Mouse (Mus musculus) G1E (cell line): Measurements from ENCODE around the gene Catsperz. TPM values are rescaled to one million over a fixed set of nuclear protein-coding genes. Genes with fewer than 3 reads are reported as not detected.
"Not testable (repeated sequence)": the region's sequence is repeated elsewhere in the genome, so short reads cannot be mapped to it uniquely, and the experiment has no call there.

Source experiments
- ATAC-seq: 2 replicates; pipeline ENCODE4 v1.8.0; 2016; ENCODE audit warnings: mild to moderate bottlenecking; ENCODE audit not compliant: insufficient number of reproducible peaks, poor library complexity, low FRiP score, severe bottlenecking; ENCODE audit errors: extremely low read depth
- DNase-seq: peaks from one replicate; pipeline ENCODE4 v3.0.0; 2012; ENCODE audit warnings: low spot score
- H3K27me3 ChIP-seq: 2 replicates; pipeline ENCODE4 v1.6.1; 2012; ENCODE audit warnings: mild to moderate bottlenecking, low read length, inconsistent platforms; ENCODE audit not compliant: insufficient read depth
- H3K36me3 ChIP-seq: replicated peaks from 2 replicates; pipeline ENCODE3; 2012; ENCODE audit warnings: mild to moderate bottlenecking, inconsistent platforms
- H3K4me1 ChIP-seq: 2 replicates; pipeline ENCODE4 v1.6.1; 2012; ENCODE audit warnings: low read depth, low read length, inconsistent platforms, mixed read lengths; ENCODE audit not compliant: insufficient read depth
- H3K4me3 ChIP-seq: 2 replicates; pipeline ENCODE4 v1.5.1; 2012; ENCODE audit warnings: low read depth, mild to moderate bottlenecking, inconsistent platforms, low read length, moderate library complexity, mixed read lengths
- H3K9me3 ChIP-seq: replicated peaks from 2 replicates; pipeline ENCODE4 v1.6.1; 2012; ENCODE audit warnings: inconsistent platforms
- CTCF ChIP-seq: IDR thresholded peaks from 2 replicates; pipeline ENCODE4 v1.5.1; 2012; ENCODE audit warnings: low read depth, low read length, inconsistent platforms, mixed read lengths
- GATA1 ChIP-seq: IDR thresholded peaks from 2 replicates; pipeline ENCODE4 v1.6.1; 2012; ENCODE audit warnings: borderline replicate concordance, low read length, inconsistent platforms, mixed read lengths
- GATA2 ChIP-seq: IDR thresholded peaks from 2 replicates; pipeline ENCODE4 v1.6.1; 2012; ENCODE audit warnings: low read depth, low read length, inconsistent platforms, borderline replicate concordance
- POLR2AphosphoS5 ChIP-seq: IDR thresholded peaks from 2 replicates; pipeline ENCODE4 v1.6.1; 2012; ENCODE audit warnings: low read depth, low read length, inconsistent platforms; ENCODE audit not compliant: insufficient replicate concordance
- TAL1 ChIP-seq: conservative IDR thresholded peaks from 2 replicates; pipeline ENCODE4 v1.6.1; 2012; ENCODE audit warnings: low read depth, low read length, inconsistent platforms, mixed read lengths
- polyA plus RNA-seq: library from polyadenylated mRNA; stranded (reverse); fragments of >175 nt; gene quantifications from 2 replicates; pipeline ENCODE4 v1.2.3, GENCODE M21; 2012
- total RNA-seq, 2 experiments: library from RNA; stranded (forward) in 1 of 2; stranded (reverse) in 1 of 2; fragments of 200-1000 nt in 1 of 2; fragments of >200 nt in 1 of 2; fragmentation: Nextera tagmentation in 1 of 2; gene quantifications; 2 replicates each; pipeline ENCODE4 v1.2.3; 2014 to 2017

The Catsperz gene
- total and polyA plus RNA-seq, 3 experiments: 0.11 TPM; not detected in 2

DNA sequence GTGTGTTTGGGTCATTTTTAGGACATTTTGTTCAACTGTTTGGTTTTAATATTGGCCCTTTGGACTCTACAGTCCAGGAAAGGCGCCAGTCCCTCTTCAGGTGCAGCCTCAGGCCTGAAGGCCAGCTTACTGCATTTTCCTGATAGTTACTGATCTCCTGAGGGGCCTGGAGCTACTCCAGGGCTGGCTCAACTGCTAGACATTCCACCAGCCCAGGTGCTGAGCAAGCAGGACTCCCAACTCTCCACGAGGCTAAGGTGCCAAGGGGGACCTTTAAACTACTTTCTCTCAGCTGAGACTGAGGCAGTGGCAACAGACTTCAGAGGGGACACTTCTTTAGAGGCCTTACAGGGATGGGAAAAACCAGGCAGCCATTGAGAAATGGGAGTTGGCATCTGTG, 20.3 kb downstream of the Catsperz start:
- H3K4me1 ChIP-seq: peaks cover 28% of the 10 kb centered on the region
- ATAC-seq: no peak

DNA sequence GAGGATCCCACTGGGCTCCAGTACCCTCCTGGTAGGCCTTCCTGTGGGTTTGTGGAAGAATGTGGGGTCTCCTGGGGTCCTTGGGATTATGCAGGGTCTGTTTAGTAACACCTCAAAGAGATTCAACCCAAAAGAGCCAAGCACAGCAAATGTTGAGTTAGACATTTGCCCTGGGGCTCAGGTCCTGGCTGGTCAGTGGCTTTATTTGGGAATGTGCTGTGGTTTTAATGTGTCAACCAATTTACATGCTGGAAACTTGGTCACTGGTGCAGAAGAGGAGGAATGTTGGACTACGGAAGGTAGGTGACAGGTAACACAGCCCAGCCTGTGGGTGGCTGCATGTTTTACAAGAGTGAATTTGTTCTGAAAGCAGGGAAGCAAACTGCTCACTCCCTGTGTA, 22.1 kb downstream of the Catsperz start:
- Histone ChIP-seq H3K27me3 (0 out of 2 replicates have a peak, but pooled peaks cover 3% of the 10 kb centered on the region), H3K36me3 (peaks cover 43% of the 10 kb centered on the region), H3K4me1 (peaks cover 17% of the 10 kb centered on the region), H3K4me3 (no peak overlapping the region), H3K9me3 (peaks cover 11% of the 10 kb centered on the region)
- TF ChIP-seq CTCF (no peak), TAL1 (no peak), GATA2 (no peak), GATA1 (no peak), POLR2AphosphoS5 (no peak)
- ATAC-seq (no peak), DNase-seq (no peak)

More for the DNA sequence above, 20.3 kb downstream of the Catsperz start:
- peaks cover 45% of the 10 kb centered on the region for H3K36me3 ChIP-seq
- H3K4me3 ChIP-seq: no peak overlapping the region
- peaks cover 7% of the 10 kb centered on the region for H3K9me3 ChIP-seq
- no peak for TF ChIP-seq GATA2
- TF ChIP-seq CTCF: no peak
- no peak for TF ChIP-seq GATA1
- no peak for TF ChIP-seq POLR2AphosphoS5
- TF ChIP-seq TAL1: no peak
- DNase-seq: no peak
- H3K27me3 ChIP-seq: no peaks in the 10 kb centered on the region

DNA sequence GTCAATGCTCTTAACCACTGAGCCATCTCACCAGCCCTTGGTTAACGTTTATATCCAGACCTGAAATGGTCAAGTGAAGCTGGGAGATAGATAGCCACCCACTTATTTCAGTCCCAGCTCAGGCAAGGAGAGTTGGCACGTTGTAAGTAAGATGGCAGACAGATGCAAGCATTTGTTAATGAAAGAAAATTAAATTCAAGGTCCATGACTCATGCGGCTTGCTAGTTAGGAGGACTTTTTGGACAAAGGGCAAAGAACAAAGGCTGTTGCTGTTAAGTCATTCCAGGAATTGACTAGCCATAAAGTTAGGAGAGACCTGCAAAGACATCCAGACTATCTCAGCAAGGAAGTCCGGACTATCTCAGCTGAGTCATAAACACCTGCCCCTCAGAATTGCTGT, 25.5 kb downstream of the Catsperz start:
- Histone ChIP-seq H3K9me3 (peaks cover 17% of the 10 kb centered on the region), H3K36me3 (peaks cover 9% of the 10 kb centered on the region), H3K27me3 (peaks cover 3% of the 10 kb centered on the region; the same call in 1 of the 2 replicates), H3K4me1 (0 out of 2 replicates have a peak, but pooled peaks cover 3% of the 10 kb centered on the region), H3K4me3 (no peak overlapping the region)
- DNase-seq (no peak), ATAC-seq (no peak)
- TF ChIP-seq TAL1 (no peak), POLR2AphosphoS5 (no peak), CTCF (no peak), GATA2 (no peak), GATA1 (no peak)

DNA sequence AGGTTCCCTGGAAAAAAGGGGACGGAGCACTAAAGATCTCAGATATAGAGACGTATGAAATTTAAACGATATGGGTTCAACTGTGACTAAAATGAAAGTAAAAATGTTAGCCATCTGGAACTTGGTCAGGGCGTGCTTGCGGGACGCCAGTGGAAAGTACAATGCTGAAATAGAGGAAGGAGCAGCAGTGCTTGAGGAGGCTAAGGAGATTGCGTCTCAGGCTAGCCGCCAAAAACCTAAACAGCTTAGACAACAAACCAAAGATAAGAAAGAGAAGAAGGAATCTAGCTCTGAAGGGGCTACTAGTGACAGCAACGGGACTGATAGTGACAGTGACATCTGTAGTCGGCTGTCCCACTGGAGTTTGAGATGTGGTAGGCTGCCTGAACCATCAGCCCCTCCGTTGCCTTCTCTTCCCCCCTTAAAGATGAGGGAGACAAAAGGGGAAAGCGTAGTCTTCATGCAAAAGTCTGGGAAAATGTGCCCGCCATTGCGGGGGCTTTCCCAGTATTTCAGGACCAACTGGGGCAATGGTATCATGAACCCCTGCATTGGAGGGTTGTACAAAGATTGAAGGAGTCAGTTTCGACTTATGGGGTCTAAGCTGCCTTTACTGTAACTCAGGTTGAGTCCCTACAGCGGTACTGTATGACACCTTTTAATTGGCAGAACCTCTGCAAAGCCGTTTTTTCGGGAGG, 29.4 kb downstream of the Catsperz start:
- H3K36me3 ChIP-seq, H3K27me3 ChIP-seq, DNase-seq, ATAC-seq, H3K4me3 ChIP-seq: not testable (repeated sequence)
- Histone ChIP-seq H3K4me1 (peaks cover 14% of the 10 kb centered on the region), H3K9me3 (peaks cover 17% of the 10 kb centered on the region)

DNA sequence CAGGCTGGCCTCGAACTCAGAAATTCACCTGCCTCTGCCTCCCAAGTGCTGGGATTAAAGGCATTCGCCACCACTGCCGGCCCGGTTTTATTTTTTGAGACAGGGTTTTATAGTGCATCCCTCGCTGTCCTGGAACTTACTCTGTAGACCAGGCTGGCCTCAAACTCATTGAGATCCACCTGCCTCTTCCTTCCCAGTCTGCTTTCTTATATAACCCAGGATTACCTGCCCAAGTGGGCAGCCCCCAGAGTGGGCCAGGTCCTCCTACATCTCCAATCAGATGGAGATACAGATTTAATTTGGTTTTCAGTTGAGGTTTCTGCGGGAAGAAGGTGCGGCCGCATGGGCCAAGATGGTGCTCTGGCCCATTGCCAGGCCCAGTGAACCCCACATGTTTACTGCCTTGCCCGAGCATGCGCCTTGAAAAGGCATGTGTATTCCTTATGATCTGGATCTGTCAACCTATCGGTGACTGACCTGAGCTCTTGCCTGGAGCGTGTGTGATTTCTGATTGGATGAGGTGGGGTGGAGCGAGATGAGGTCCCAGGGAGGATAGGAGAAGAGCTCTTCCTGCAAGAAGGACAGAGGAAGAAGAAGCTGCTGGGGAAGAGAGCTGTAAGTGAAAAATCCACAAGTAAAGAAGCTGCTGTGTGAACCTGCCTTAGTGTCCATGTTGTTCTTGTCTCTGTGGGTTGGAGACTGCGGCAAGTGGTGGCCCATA, 31.3 kb downstream of the Catsperz start:
- DNase-seq: no peak
- H3K36me3 ChIP-seq: peaks cover 2% of the 10 kb centered on the region
- peaks cover 3% of the 10 kb centered on the region for H3K27me3 ChIP-seq
- peaks cover 15% of the 10 kb centered on the region for H3K4me1 ChIP-seq
- no peak for ATAC-seq
- no peak overlapping the region for H3K4me3 ChIP-seq
- H3K9me3 ChIP-seq: peaks cover 6% of the 10 kb centered on the region
- TF ChIP-seq TAL1: no peak
- TF ChIP-seq POLR2AphosphoS5: no peak
- TF ChIP-seq GATA2: no peak
- no peak for TF ChIP-seq CTCF
- no peak for TF ChIP-seq GATA1

DNA sequence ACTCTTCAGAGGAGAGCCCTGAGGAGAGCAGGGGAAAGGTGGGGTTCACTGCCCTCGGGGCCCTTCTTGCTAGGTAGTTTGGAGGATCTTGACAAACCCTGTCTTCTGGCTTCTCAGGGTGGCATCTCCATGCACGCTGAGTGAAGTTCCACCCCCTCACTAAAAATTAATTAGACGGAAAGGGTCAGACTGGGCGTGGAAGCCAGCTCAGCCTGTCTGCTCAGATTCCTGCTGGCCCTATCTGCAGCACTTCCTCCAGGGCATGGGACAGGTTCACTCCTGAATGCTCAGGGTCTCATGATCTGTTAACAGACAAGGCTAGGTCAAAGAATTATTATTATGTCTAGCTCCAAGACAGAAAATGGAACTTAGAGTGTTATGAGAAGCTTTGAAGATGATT, 32.7 kb downstream of the Catsperz start:
- DNase-seq (no peak), ATAC-seq (no peak)
- Histone ChIP-seq H3K36me3 (no peaks in the 10 kb centered on the region), H3K9me3 (peaks cover 6% of the 10 kb centered on the region), H3K27me3 (no peaks in the 10 kb centered on the region; the same call in none of the 2 replicates), H3K4me3 (no peak overlapping the region), H3K4me1 (peaks cover 15% of the 10 kb centered on the region)
- TF ChIP-seq CTCF: no peak
- no peak for TF ChIP-seq TAL1
- no peak for TF ChIP-seq GATA2
- no peak for TF ChIP-seq POLR2AphosphoS5
- TF ChIP-seq GATA1: no peak
